Mouse (Mus musculus) heart, postnatal 0 days (tissue): ENCODE measurements around the gene Drosha. TPM values are rescaled to one million over a fixed set of nuclear protein-coding genes. Genes with fewer than 3 reads are reported as not detected.

Experiments
- ATAC-seq: fragments of 200-750 bp; cut with Nextera tagmentation; 2 replicates; pipeline ENCODE4 v1.8.0; 2017; ENCODE audit warnings: low read depth, moderate number of reproducible peaks, moderate library complexity; ENCODE audit not compliant: insufficient read depth
- DNase-seq: peaks from one replicate; pipeline ENCODE4 v3.0.0-alpha.2; 2016; ENCODE audit warnings: low spot score
- H3K27ac ChIP-seq: fragments of 300-500 bp; sonication (generic); 2 replicates; pipeline ENCODE4 v1.5.1; 2014; ENCODE audit warnings: low read depth, mild to moderate bottlenecking
- H3K27me3 ChIP-seq: fragments of 300-500 bp; sonication (generic); 2 replicates; pipeline ENCODE4 v1.6.1; 2014; ENCODE audit warnings: low read length, mixed read lengths; ENCODE audit not compliant: control insufficient read depth, insufficient read depth
- H3K36me3 ChIP-seq: fragments of 300-500 bp; sonication (generic); replicated peaks from 2 replicates; pipeline ENCODE4 v1.6.1; 2014; ENCODE audit warnings: low read length, mixed read lengths; ENCODE audit not compliant: control insufficient read depth, insufficient read depth
- H3K4me1 ChIP-seq: fragments of 300-500 bp; sonication (generic); 2 replicates; pipeline ENCODE4 v1.6.1; 2014; ENCODE audit warnings: antibody characterized with exemption; ENCODE audit not compliant: control insufficient read depth, insufficient read depth
- H3K4me2 ChIP-seq: fragments of 300-500 bp; sonication (generic); 2 replicates; pipeline ENCODE4 v1.6.1; 2014; ENCODE audit warnings: low read depth, mild to moderate bottlenecking, low read length, moderate library complexity
- H3K4me3 ChIP-seq: fragments of 300-500 bp; sonication (generic); 2 replicates; pipeline ENCODE4 v1.5.1; 2014; ENCODE audit warnings: low read depth, low read length
- H3K9ac ChIP-seq: fragments of 300-500 bp; sonication (generic); replicated peaks from 2 replicates; pipeline ENCODE4 v1.6.1; 2014; ENCODE audit warnings: low read depth, low read length, mixed read lengths
- H3K9me3 ChIP-seq: fragments of 300-500 bp; sonication (generic); replicated peaks from 2 replicates; pipeline ENCODE4 v1.6.1; 2016; ENCODE audit warnings: low read length; ENCODE audit not compliant: control insufficient read depth
- CTCF ChIP-seq: IDR thresholded peaks from 2 replicates; pipeline ENCODE4 v1.5.1; 2016; ENCODE audit warnings: antibody characterized with exemption, control low read depth, low read depth
- EP300 ChIP-seq: IDR thresholded peaks from 2 replicates; pipeline ENCODE4 v1.6.1; 2016; ENCODE audit warnings: antibody characterized with exemption, low read depth
- WGBS: fragments of 180-500 bp; shearing (Covaris S2); extraction: QIAGEN DNeasy Blood & Tissue Kit; methylation state at CpG from one replicate; pipeline ENCODE4 v1.1.7; 2014; 5-methylcytosine and 5-hydroxymethylcytosine counted together
- polyA plus RNA-seq: library from polyadenylated mRNA; unstranded; fragments of >200 nt; fragmentation: Nextera tagmentation; extraction: Ambion mirVana; gene quantifications from 2 replicates; pipeline ENCODE4 v1.2.1, GENCODE M21; 2015
- total RNA-seq: library from RNA; depleted of rRNA; stranded (reverse); fragments of >200 nt; gene quantifications from 2 replicates; pipeline ENCODE4 v1.2.3, GENCODE M21; 2014; ENCODE audit warnings: low replicate concordance

Drosha gene
- total and polyA plus RNA-seq, 2 experiments from 2014 or later, result 10.1 to 12.4 TPM

GRCm38 (mm10) chr15:12832599-12832998 is 8.0 kb downstream of the Drosha start:
- Histone ChIP-seq H3K9ac (no peak overlapping the region), H3K27ac (no peak overlapping the region), H3K9me3 (no peaks in the 10 kb centered on the region), H3K36me3 (peaks cover 64% of the 10 kb centered on the region), H3K4me2 (no peak overlapping the region), H3K4me3 (no peak overlapping the region), H3K4me1 (no peaks in the 10 kb centered on the region), H3K27me3 (no peaks in the 10 kb centered on the region)
- ATAC-seq, result no peak
- TF ChIP-seq CTCF (no peak), EP300 (no peak)
- no peak for DNase-seq
- 97% methylated on average over 4 of the region's 4 CpGs for WGBS

GRCm38 (mm10) chr15:12833385-12833784 is 8.8 kb downstream of the Drosha start:
- ATAC-seq, result no peak
- no peak overlapping the region for H3K9ac ChIP-seq
- H3K9me3 ChIP-seq, result no peaks in the 10 kb centered on the region
- no peak overlapping the region for H3K4me3 ChIP-seq
- H3K4me1 ChIP-seq, result no peaks in the 10 kb centered on the region
- H3K4me2 ChIP-seq, result no peak overlapping the region
- H3K27me3 ChIP-seq, result no peaks in the 10 kb centered on the region
- DNase-seq, result no peak
- no peak overlapping the region for H3K27ac ChIP-seq
- H3K36me3 ChIP-seq, result peaks cover 64% of the 10 kb centered on the region
- TF ChIP-seq CTCF (no peak), EP300 (no peak)
- 98% methylated on average over 31 of the region's 31 CpGs for WGBS

GRCm38 (mm10) chr15:12834231-12834630 is 9.6 kb downstream of the Drosha start:
- H3K9me3 ChIP-seq, result no peaks in the 10 kb centered on the region
- H3K27ac ChIP-seq, result no peak overlapping the region
- H3K4me1 ChIP-seq, result no peaks in the 10 kb centered on the region
- no peaks in the 10 kb centered on the region for H3K27me3 ChIP-seq
- peaks cover 58% of the 10 kb centered on the region for H3K36me3 ChIP-seq
- WGBS, result 95% methylated on average over 24 of the region's 24 CpGs
- H3K4me2 ChIP-seq, result no peak overlapping the region
- H3K4me3 ChIP-seq, result no peak overlapping the region
- no peak for TF ChIP-seq EP300
- TF ChIP-seq CTCF, result no peak
- no peak overlapping the region for H3K9ac ChIP-seq
- no peak for DNase-seq
- no peak for ATAC-seq

GRCm38 (mm10) chr15:12840737-12841136 is 16.1 kb downstream of the Drosha start:
- Histone ChIP-seq H3K4me1 (no peaks in the 10 kb centered on the region), H3K36me3 (peaks cover 82% of the 10 kb centered on the region)
- TF ChIP-seq CTCF (no peak), EP300 (no peak)

GRCm38 (mm10) chr15:12842833-12843232 is 18.2 kb downstream of the Drosha start:
- H3K4me2 ChIP-seq, result no peak overlapping the region
- peaks cover 86% of the 10 kb centered on the region for H3K36me3 ChIP-seq
- no peak overlapping the region for H3K4me3 ChIP-seq
- no peaks in the 10 kb centered on the region for H3K9me3 ChIP-seq
- TF ChIP-seq CTCF (no peak), EP300 (no peak)
- DNase-seq, result no peak
- no peaks in the 10 kb centered on the region for H3K27me3 ChIP-seq
- 80% methylated on average over 7 of the region's 7 CpGs for WGBS
- no peak overlapping the region for H3K27ac ChIP-seq
- H3K9ac ChIP-seq, result no peak overlapping the region
- H3K4me1 ChIP-seq, result no peaks in the 10 kb centered on the region
- no peak for ATAC-seq

More at GRCm38 (mm10) chr15:12840737-12841136, 16.1 kb downstream of the Drosha start:
- Histone ChIP-seq H3K27ac (no peak overlapping the region), H3K4me2 (no peak overlapping the region), H3K9ac (no peak overlapping the region), H3K4me3 (no peak overlapping the region), H3K9me3 (no peaks in the 10 kb centered on the region), H3K27me3 (no peaks in the 10 kb centered on the region)
- DNase-seq (no peak), ATAC-seq (no peak)
- WGBS, result 91% methylated on average over 11 of the region's 11 CpGs
